Mouse (Mus musculus) left cerebral cortex, postnatal 10 days (tissue): ENCODE measurements around the gene Rps6ka1. TPM values are rescaled to one million over a fixed set of nuclear protein-coding genes. Genes with fewer than 3 reads are reported as not detected.
"Not testable (repeated sequence)": the region's sequence is repeated elsewhere in the genome, so short reads cannot be mapped to it uniquely, and the experiment has no call there.

Experiments
- DNase-seq, 2 experiments: peaks; one replicate each; pipeline ENCODE4 v3.0.0; 2021 to 2022; ENCODE audit warnings: low spot score in 2 of 2, mixed read lengths in 1 of 2; ENCODE audit errors: extremely low spot score in 1 of 2
- intact Hi-C: fragments of 180-260 bp; cut with DNase I; formaldehyde crosslinking; loops from one replicate; pipeline ENCODE4 v1.15.1; 2025
- total RNA-seq, 2 experiments: library from RNA; stranded (reverse); gene quantifications; 2 replicates each; pipeline ENCODE4 v1.2.3; 2021

Gene Rps6ka1
- total RNA-seq: 10 to 100 TPM; 11.0 to 15.2 TPM

DNA sequence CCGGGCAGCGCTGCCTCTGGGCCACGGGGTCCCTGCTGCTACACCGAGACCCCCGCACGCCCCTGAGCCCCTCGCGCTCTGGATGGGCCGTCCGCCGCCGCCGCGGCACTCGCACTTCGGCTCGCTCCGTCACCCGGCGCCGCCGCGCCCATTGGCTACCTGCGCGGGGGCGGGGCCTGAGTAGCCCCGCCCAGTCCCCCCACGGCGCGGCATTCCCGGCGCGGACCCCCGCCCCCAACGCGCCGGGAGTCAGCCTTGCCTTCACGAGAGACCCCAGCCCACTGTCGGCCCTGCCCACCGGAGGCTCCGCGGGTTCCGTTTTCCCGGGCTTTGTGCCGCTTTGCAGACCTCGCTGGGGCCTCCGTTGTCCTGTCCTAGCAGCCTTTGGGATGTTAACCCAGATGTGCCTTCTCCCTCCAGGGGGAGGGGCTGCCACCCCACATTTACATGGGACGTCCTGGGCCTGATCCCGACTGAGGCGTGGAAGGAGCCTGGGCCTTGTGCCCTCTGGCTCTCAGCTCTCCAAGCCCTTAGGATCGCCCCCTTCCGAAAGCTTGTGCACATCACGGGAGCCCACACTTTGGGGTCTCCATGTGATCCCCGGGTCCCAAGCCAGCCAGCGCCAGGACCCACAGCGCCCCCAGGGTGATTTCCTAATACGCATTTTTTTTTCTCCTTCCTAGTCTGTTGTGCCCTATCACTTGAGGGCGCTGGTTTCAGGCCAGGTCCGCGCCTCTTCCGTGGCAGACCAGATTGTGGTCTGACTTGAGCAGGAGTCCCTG lies at the start of gene Rps6ka1:
Gene Rps6ka1, minus strand, starts transcription at position 126 of the 782 bp plus-strand sequence.
- intact Hi-C loops: no loop called here
- peak in 1 of 2 experiments; percentile 83 for DNase-seq

- DNase-seq: no peak
- intact Hi-C loops: no loop called here
These were observed 44.2 kb upstream of the Rps6ka1 start for GRCm38 (mm10) chr4:133931785-133932184.

GRCm38 (mm10) chr4:133931349-133931748 lies 43.8 kb upstream of the Rps6ka1 start:
- no peak for DNase-seq

DNA sequence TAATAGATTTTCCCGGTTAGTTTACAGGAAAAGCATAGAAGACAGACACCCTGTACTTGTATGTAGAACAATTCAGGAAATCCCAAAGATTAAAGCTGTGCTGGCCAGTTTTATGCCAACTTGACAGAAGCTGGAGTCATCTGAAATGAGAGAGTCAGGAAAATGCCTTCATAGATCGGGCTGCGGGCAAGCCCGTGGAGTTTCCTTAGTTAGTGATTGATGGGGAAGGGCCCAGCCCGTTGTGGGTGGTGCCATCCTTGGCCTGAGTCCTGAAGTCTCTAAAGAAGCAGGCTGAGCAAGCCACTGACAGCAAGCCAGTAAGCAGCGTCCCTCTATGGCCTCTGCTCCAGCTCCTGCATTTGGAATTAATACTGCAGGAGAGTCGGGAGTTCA lies 41.7 kb upstream of the Rps6ka1 start:
- intact Hi-C loops: no loop called here
- DNase-seq: no peak

More at GRCm38 (mm10) chr4:133931349-133931748, 43.8 kb upstream of the Rps6ka1 start:
- intact Hi-C loops: no loop called here

DNA sequence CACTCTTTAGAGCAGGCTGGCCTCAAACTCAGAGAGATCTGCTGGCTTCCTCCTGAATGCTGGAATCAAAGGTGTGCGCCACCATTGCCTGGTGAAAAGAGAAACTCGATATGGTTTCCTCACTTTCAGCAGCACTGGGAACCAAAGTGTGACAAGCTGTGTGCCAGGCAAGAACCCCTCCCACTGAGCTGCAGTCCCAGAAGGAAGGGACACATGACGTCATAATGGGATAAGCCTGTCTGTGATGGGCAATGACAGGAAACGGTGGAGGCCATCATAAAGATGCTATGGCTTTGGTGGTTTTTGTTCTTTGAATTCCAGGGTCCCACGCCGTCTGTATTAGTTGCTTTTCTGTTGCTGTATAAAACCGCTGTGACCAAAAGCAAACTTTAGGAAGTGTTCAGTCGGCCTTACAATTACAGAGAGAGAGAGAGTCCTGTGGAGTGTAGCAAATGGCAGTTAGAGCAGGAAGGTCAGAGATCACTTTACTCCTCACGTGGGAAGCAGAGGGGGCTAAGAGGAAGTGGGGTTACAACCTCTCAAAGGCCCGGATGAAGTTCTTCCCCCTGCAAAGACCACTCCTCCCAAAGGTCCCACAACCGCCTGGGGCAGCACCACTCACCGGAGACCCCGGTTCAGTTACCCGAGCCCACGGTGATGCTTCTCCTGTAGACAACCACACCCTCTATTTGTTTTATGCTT lies 41.1 kb upstream of the Rps6ka1 start:
- intact Hi-C loops: no loop called here
- no peak for DNase-seq

GRCm38 (mm10) chr4:133925204-133925603 lies 37.6 kb upstream of the Rps6ka1 start:
- intact Hi-C loops: no loop called here
- DNase-seq: no peak

DNA sequence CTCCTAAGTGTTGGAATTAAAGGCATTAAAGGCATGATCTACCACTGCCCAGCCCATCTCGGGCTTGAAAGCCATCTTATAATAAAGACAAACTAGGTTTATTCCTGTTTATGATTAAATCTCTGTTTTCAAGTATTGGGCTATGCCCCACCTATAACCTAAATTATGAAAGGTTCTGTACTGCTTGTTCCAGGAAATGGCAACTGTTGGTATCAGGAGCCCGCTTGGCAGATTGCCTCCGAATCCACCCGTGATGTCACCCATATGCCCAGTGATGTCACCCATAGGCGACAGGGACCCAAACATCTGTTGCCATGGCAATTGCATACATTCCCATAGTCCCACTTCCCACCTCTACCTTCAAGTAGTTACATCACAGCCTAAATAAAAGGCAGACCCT lies 36.1 kb upstream of the Rps6ka1 start:
- intact Hi-C loops: no loop called here
- no peak for DNase-seq

DNA sequence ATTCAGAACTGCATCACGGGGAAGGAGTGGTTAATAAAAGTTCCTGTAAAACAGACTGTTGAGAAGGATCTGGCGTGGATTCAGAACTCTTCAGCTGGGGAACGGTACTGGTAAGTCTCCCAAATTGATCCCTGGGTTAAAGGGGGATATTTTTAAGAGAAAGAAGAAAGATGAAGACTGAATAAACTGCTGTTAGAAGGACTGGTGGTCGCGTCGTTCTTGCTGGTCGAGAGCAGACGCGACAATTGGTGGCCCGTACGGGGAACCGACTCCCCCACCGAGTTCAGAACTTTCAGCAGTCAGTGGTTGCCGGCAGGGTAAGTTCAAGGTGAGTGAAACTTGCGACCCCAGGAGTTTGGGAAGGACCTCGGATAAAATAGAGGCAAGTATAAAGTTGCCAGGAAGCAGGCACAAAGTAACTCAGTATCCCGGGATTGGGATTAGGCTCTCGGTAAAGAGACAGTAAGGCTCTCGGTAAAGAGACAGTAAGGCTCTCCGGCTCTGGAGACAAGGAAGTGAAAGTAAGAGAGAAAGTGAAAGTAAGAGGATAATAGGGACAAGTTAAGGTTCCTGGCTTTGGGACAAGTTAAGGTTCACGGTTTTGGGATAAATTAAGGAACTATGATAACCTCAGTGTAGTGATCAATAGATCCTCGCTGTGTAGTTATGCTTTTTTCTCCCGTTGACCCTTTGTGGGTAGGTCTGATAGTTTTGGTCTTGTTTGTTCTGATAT lies 30.7 kb upstream of the Rps6ka1 start:
- peak in 1 of 2 experiments; percentile 68 for DNase-seq
- intact Hi-C loops: not testable (repeated sequence)

DNA sequence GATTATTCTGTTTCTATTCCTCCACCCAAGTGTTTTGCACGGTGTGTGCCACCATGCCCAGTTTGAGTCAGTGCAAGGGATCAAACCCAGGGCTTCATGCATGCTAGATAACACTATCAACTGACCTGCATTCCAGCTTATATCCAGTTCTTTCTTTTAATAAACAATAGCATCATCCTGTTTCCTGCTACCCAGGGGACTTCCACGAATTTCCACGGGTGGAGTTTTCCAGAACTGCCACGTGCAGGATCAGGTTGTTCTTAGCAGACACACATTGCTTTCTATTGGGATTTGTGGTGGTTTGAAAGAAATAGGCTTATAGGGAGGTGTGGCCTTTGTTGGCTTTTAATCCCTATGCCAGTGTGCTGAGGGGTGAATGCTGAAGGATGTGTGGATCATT lies 24.4 kb upstream of the Rps6ka1 start:
- DNase-seq: no peak
- intact Hi-C loops: loop anchor here (5.0 kb wide), 1 partner anchor 55 kb away; the partner anchor contains the start of gene Hmgn2

GRCm38 (mm10) chr4:133910236-133911211 lies 22.9 kb upstream of the Rps6ka1 start:
- DNase-seq: peak; percentile 91 to 95
- intact Hi-C loops: loop anchor here (5.0 kb wide), 1 partner anchor 57 kb away; the partner anchor contains the start of gene Hmgn2

DNA sequence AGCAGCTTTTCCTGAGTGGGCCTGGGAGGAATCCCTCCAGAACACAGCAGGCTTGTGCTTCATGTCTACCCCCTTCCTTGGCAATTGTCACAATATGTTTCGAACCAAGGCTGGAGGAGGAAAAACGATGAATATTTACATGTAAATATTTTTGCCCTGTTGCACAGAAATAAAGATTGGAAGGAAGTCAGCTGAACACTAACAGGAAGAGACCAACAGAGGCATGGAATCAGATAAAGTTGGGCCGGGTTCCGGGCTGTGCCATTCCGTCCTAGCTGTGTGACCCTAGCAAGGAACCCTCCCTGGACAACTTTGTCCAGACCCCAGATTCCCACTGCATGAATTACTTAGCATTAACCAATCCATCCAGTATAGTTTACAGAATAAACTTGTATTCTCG lies 20.5 kb upstream of the Rps6ka1 start:
- intact Hi-C loops: loop anchor here (5.0 kb wide), 1 partner anchor 61 kb away; no protein-coding TSS in a partner anchor
- no peak for DNase-seq

DNA sequence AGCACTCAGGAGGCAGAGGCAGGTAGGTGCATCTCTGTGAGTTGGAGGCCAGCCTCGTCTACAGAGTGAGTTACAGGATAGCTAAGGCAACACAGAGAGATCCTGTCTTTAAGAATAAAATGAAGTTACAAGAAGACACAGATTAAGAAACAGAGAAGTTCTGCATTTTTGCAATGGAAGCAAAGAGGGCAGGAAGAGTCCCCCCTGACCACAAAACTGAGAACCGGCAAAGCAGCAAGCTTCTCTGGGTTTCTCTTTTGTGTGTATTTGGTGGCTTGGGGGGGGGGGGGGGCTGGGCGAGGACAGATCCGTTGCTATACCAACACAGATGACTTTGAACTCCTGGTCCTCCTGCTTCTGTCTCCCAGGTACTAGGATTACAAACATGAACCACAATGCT lies 19.5 kb upstream of the Rps6ka1 start:
- DNase-seq: no peak
- intact Hi-C loops: loop anchor here (5.0 kb wide), 1 partner anchor 60 kb away; no protein-coding TSS in a partner anchor

GRCm38 (mm10) chr4:133906336-133906735 lies 18.7 kb upstream of the Rps6ka1 start:
- DNase-seq: not testable (repeated sequence)
- intact Hi-C loops: loop anchor here (5.0 kb wide), 1 partner anchor 59 kb away; no protein-coding TSS in a partner anchor

GRCm38 (mm10) chr4:133905167-133905566 lies 17.6 kb upstream of the Rps6ka1 start:
- no peak for DNase-seq
- intact Hi-C loops: loop anchor here (5.0 kb wide), 1 partner anchor 58 kb away; no protein-coding TSS in a partner anchor

DNA sequence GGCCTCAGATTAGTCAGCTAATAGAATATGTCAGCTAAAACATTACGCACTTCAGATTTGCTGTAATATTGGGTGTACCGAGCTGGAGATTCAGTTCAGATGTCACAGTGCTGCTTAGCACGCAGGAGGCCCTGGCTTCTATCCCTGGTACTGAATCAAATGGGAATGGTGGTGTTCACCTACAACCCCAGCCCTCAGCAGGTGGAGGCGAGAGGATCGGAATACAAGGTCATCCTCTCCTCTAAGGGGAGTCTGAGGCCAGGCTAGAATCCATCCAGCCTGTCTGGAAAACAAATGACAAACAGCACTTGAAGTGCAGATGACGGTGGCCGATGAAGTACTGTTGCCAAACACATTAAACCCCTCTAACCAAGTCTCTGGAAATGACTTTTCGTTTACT lies 16.7 kb upstream of the Rps6ka1 start:
- DNase-seq: no peak
- intact Hi-C loops: no loop called here

- DNase-seq: peak in 1 of 2 experiments; percentile 57
- intact Hi-C loops: no loop called here
These were observed 15.8 kb upstream of the Rps6ka1 start for GRCm38 (mm10) chr4:133903372-133903771.

DNA sequence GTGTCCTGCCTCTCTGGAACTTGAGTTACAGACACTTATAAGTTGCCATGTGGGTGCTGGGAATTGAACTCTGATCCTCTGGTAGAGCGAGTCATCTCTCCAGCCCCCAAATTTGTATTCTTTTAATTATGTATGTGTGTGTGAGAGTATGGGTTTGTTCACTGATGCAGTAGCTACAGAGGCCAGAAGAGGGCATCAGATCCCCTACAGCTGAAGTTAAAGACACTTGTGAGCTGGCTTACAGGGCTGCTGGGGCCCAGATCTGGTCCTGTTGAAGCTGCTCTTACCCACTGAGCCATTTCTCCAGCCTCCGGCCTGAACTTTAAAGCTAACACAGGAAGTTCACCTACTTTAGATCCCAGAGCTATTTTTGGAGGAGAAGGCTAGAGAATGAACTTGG lies 14.9 kb upstream of the Rps6ka1 start:
- DNase-seq: no peak
- intact Hi-C loops: no loop called here

DNA sequence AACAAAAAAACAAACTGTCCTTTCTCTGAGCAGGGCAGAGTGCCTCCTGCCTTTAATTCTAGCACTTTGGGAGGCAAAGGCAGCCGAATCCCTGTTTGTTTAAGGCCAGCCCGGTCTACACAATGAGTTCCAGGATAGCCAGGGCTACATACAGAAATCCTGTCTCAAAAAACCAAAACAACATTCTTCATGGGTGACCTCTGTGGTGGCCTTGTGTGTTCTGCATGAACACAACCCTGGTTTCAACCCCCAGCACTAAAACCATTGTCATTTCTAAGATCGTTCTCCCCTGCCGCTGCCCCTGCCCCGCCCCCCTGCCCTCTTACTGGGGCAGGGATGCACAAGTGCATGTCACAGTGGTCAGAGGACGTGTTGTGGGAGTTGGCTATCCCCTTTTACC lies 13.3 kb upstream of the Rps6ka1 start:
- DNase-seq: no peak
- intact Hi-C loops: no loop called here
